Mouse (Mus musculus) neural tube, embryonic 14.5 days (tissue): Measurements from ENCODE around the gene Ildr2. TPM values are rescaled to one million over a fixed set of nuclear protein-coding genes. Genes with fewer than 3 reads are reported as not detected.

Experiments
- ATAC-seq: fragments of 200-750 bp; cut with Nextera tagmentation; 2 replicates; pipeline ENCODE4 v1.8.0; 2017; ENCODE audit warnings: low read depth, mild to moderate bottlenecking, moderate TSS enrichment, moderate library complexity
- H3K27ac ChIP-seq: fragments of 300-500 bp; sonication (generic); 2 replicates; pipeline ENCODE4 v1.5.1; 2014; ENCODE audit warnings: low read depth, mild to moderate bottlenecking, control low read depth, low read length, moderate library complexity, mixed read lengths
- H3K27me3 ChIP-seq: fragments of 300-500 bp; sonication (generic); 2 replicates; pipeline ENCODE4 v1.6.1; 2014; ENCODE audit warnings: low read length; ENCODE audit not compliant: control insufficient read depth, insufficient read depth
- H3K36me3 ChIP-seq: fragments of 300-500 bp; sonication (generic); 2 replicates; pipeline ENCODE4 v1.6.1; 2014; ENCODE audit warnings: low read length, mixed read lengths; ENCODE audit not compliant: control insufficient read depth, insufficient read depth
- H3K4me1 ChIP-seq: fragments of 300-500 bp; sonication (generic); 2 replicates; pipeline ENCODE4 v1.6.1; 2014; ENCODE audit warnings: low read length; ENCODE audit not compliant: control insufficient read depth, insufficient read depth
- H3K4me2 ChIP-seq: fragments of 300-500 bp; sonication (generic); 2 replicates; pipeline ENCODE4 v1.6.1; 2014; ENCODE audit warnings: mild to moderate bottlenecking, low read depth, low read length, control low read depth
- H3K4me3 ChIP-seq: fragments of 300-500 bp; sonication (generic); 2 replicates; pipeline ENCODE4 v1.5.1; 2014; ENCODE audit warnings: low read depth, low read length, control low read depth, mixed read lengths
- H3K9ac ChIP-seq: fragments of 300-500 bp; sonication (generic); replicated peaks from 2 replicates; pipeline ENCODE4 v1.6.1; 2014; ENCODE audit warnings: low read depth, mild to moderate bottlenecking, control low read depth, low read length, mixed read lengths
- H3K9me3 ChIP-seq: fragments of 300-500 bp; sonication (generic); 2 replicates; pipeline ENCODE4 v1.6.1; 2016; ENCODE audit warnings: low read length; ENCODE audit not compliant: control insufficient read depth
- WGBS: fragments of 180-500 bp; shearing (Covaris S2); extraction: QIAGEN DNeasy Blood & Tissue Kit; methylation state at CpG from one replicate; pipeline ENCODE4 v1.1.7; 2014; 5-methylcytosine and 5-hydroxymethylcytosine counted together
- polyA plus RNA-seq: library from polyadenylated mRNA; unstranded; fragments of >200 nt; fragmentation: Nextera tagmentation; extraction: Ambion mirVana; gene quantifications from 2 replicates; pipeline ENCODE4 v1.2.1, GENCODE M21; 2014

The Ildr2 gene
- polyA plus RNA-seq, 1 experiment from 2014 or later = 2.8 TPM

DNA sequence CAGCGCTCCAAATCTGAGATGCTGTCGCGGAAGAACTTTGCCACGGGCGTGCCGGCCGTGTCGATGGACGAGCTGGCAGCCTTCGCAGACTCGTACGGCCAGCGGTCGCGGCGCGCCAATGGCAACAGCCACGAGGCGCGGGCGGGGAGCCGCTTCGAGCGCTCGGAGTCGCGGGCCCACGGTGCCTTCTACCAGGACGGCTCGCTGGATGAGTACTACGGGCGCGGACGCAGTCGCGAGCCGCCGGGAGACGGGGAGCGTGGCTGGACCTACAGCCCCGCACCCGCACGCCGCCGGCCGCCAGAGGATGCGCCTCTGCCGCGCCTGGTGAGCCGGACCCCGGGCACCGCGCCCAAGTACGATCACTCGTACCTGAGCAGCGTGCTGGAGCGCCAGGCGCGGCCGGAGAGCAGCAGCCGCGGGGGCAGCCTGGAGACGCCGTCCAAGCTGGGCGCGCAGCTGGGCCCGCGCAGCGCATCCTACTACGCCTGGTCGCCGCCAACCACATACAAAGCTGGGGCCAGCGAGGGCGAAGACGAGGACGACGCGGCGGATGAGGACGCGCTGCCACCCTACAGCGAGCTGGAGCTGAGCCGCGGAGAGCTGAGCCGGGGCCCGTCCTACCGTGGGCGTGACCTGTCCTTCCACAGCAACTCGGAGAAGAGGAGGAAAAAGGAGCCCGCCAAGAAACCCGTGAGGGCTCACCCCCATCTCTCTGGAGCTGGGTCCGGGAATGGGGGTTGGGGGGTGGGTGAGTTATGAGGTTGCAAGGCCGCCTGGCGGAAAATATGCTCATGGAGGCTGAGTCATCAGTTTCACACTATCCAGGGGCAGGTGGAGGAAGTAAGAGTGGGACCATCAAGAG lies 55.1 kb downstream of the Ildr2 start:
- Histone ChIP-seq H3K4me3 (peak overlapping the region; percentile 49), H3K27me3 (no peaks in the 10 kb centered on the region; the same call in 1 of the 2 replicates), H3K4me2 (peak overlapping the region; percentile 91), H3K27ac (peak overlapping the region; percentile 34; the same call in 1 of the 2 replicates), H3K9ac (peak overlapping the region; percentile 65), H3K4me1 (peaks cover 2% of the 10 kb centered on the region; the same call in 1 of the 2 replicates), H3K36me3 (no peaks in the 10 kb centered on the region), H3K9me3 (no peaks in the 10 kb centered on the region)
- under 1% methylated on average over 94 of the region's 94 CpGs for WGBS
- peak; percentile 88 for ATAC-seq

DNA sequence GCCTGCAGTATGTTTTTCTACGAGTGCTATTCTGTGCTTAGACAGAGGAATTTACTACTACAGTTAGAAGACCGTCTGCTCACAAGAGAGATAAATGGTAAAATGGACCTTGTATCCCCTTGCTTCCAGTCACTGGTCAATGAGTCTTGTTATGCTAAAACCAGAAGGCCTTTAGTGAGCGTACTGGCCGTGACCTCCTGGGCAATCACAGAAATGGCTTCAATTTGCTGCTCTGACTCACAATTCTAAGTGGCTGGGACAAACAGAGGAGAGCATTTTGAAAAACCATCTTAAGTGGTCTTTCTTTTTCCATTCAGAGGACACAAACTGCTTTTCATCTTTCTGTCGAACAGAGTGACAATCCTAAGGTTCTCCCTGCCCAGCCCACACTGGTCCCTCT lies 57.2 kb downstream of the Ildr2 start:
- Histone ChIP-seq H3K4me2 (no peak overlapping the region), H3K27me3 (no peaks in the 10 kb centered on the region; the same call in 1 of the 2 replicates), H3K9me3 (no peaks in the 10 kb centered on the region), H3K4me1 (peaks cover 2% of the 10 kb centered on the region; the same call in 1 of the 2 replicates), H3K4me3 (no peak overlapping the region), H3K36me3 (no peaks in the 10 kb centered on the region), H3K27ac (no peak overlapping the region), H3K9ac (no peak overlapping the region)
- WGBS = 72% methylated on average over 5 of the region's 5 CpGs
- no peak for ATAC-seq

DNA sequence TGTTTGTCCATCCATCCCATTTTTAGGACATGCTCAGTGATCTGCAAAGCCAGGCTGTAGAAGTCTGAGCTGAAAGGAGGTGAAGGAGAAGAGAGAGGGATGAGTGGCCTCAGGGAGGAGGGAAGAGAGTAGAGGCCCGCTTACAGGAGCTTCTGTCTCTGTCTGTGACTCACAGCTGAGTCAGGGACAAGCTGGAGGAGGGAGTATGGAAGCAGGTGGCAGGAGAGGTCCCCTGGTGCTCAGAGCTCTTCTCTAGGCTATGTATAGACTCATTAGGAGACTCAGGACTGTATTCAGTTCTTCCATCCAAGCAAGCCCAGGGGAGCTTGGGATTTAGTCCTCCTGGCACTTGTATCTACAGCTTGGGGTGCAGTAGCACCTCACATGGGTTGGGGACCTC lies 59.7 kb downstream of the Ildr2 start:
- no peak overlapping the region for H3K27ac ChIP-seq
- no peaks in the 10 kb centered on the region for H3K36me3 ChIP-seq
- no peaks in the 10 kb centered on the region for H3K9me3 ChIP-seq
- no peak overlapping the region for H3K9ac ChIP-seq
- no peaks in the 10 kb centered on the region; the same call in 1 of the 2 replicates for H3K27me3 ChIP-seq
- H3K4me1 ChIP-seq = peaks cover under 1% of the 10 kb centered on the region; the same call in 1 of the 2 replicates
- WGBS = 92% methylated on average over 1 of the region's 1 CpGs
- ATAC-seq = no peak
- H3K4me2 ChIP-seq = no peak overlapping the region
- H3K4me3 ChIP-seq = no peak overlapping the region

DNA sequence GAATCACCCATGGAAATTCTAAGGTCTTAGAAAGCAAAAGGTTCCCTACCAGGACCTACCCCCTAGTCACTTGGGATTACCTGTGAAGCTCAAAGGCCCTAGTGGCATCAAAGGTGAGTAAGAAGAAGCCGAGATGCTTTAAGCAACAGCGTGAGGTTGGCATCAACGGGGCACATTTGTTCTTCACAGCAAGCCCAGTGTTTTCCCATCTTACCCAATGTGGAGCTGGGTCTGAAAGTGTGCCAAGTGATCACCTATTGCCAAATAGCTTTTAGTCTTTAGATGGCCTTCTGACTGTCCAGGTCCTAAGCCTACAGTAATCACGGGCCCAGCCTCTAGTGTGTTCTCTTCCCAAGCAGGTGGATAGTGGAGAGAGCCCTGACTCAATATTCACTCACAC lies 61.8 kb downstream of the Ildr2 start:
- Histone ChIP-seq H3K27ac (no peak overlapping the region), H3K9ac (no peak overlapping the region), H3K4me1 (no peaks in the 10 kb centered on the region), H3K27me3 (no peaks in the 10 kb centered on the region), H3K36me3 (no peaks in the 10 kb centered on the region), H3K4me3 (no peak overlapping the region), H3K9me3 (no peaks in the 10 kb centered on the region), H3K4me2 (no peak overlapping the region)
- WGBS = 92% methylated on average over 4 of the region's 4 CpGs
- ATAC-seq = no peak

DNA sequence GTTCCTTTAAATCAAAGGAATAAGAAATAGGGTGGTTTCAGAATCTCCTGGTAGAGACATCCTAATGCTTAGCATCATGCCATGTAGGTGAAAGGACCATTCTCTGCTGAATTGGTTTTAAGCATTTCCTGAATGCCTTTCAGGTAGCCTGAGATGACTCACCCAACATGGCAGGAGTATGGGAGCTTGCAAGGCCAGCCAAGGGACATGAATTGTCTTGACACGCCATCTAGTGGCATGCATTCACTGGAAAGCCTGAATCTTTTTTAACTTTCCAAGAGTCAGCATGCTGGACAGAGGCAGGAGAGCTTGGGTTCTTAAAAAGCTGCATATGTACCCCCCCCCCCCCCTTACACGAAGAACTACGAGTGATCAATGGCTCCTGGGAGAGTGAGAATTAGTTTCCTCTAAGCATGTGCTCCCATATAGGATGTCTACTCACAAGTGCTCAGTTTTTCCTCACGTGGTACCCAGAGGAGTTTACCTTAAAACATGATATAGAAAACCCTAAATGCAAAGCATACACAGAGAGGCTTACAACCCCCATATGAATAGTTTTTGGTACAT lies 65.3 kb downstream of the Ildr2 start:
- no peak overlapping the region for H3K9ac ChIP-seq
- no peaks in the 10 kb centered on the region for H3K9me3 ChIP-seq
- H3K27ac ChIP-seq = no peak overlapping the region
- H3K4me3 ChIP-seq = no peak overlapping the region
- peak; percentile 68; the same call in 1 of the 2 replicates for ATAC-seq
- H3K36me3 ChIP-seq = no peaks in the 10 kb centered on the region
- H3K27me3 ChIP-seq = no peaks in the 10 kb centered on the region
- WGBS = 20% methylated on average over 4 of the region's 4 CpGs
- no peaks in the 10 kb centered on the region for H3K4me1 ChIP-seq
- no peak overlapping the region for H3K4me2 ChIP-seq

DNA sequence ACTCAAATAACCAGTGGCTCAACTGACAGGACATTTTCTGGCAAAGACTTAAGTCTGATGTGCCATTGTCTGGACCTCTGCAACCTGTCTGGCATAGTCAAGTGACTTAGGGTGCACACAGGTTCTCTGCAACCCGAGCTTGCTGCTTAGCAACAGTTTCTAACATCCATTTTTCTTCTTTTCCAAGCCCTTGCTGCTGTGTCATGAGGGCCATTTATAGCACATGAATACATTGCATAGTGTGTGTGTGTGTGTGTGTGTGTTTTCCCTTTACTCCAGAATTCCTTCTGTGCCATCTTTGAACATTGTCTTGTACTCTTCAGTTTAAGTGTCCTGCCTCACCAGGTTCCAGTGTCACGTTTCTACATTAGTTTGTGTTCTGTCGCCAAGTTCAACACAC lies 72.5 kb downstream of the Ildr2 start:
- H3K9me3 ChIP-seq = no peaks in the 10 kb centered on the region
- H3K4me1 ChIP-seq = no peaks in the 10 kb centered on the region
- no peak overlapping the region for H3K4me3 ChIP-seq
- H3K36me3 ChIP-seq = no peaks in the 10 kb centered on the region
- no peak for ATAC-seq
- no peaks in the 10 kb centered on the region for H3K27me3 ChIP-seq
- no peak overlapping the region for H3K27ac ChIP-seq
- H3K4me2 ChIP-seq = no peak overlapping the region
- WGBS = 74% methylated on average over 3 of the region's 3 CpGs
- no peak overlapping the region for H3K9ac ChIP-seq

DNA sequence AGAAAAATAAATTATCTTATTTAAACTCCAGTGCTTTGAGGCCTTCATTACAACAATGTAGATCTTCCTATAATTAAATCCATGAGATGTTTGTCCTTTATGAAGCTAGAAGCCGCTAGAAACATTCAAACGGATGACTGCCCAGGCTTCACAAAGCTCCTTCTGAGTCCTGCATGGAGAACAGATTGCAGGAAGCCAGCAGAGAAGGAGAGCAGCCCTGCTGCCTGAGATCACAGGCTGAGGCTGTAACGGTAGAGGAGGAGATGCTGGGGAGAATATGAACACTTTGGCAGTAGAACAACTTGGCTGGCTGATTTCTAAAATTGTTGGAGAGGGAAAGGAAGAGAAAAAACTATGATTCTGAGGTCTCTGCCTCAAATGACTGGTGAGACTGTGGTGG lies 76.8 kb downstream of the Ildr2 start:
- WGBS = 63% methylated on average over 3 of the region's 3 CpGs
- Histone ChIP-seq H3K4me2 (no peak overlapping the region), H3K36me3 (no peaks in the 10 kb centered on the region), H3K4me3 (no peak overlapping the region), H3K27ac (no peak overlapping the region), H3K4me1 (no peaks in the 10 kb centered on the region), H3K9me3 (no peaks in the 10 kb centered on the region), H3K27me3 (no peaks in the 10 kb centered on the region), H3K9ac (no peak overlapping the region)
- ATAC-seq = no peak

DNA sequence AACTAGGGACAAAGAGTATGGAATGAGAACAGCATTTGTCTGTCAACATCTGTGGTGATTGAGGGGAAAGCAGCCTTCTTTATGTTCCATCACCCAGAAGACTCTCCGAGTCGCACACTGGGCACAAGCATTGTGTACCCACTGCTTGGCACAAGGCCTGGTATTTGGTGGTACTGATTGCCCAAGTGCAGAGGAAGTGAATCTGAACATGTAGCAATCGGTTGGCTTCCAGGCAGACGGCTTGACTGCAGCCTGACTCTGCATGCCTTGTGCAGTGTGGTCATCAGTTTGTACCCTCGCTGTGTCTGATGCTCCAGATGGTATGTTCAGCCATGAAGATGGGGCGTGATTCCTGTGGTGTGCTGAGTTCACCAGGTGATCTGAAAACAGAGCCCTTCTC lies 85.2 kb downstream of the Ildr2 start:
- H3K9ac ChIP-seq = no peak overlapping the region
- H3K4me3 ChIP-seq = no peak overlapping the region
- no peaks in the 10 kb centered on the region for H3K9me3 ChIP-seq
- no peak overlapping the region for H3K27ac ChIP-seq
- 81% methylated on average over 6 of the region's 6 CpGs for WGBS
- H3K4me1 ChIP-seq = peaks cover under 1% of the 10 kb centered on the region
- H3K4me2 ChIP-seq = no peak overlapping the region
- H3K27me3 ChIP-seq = no peaks in the 10 kb centered on the region
- H3K36me3 ChIP-seq = no peaks in the 10 kb centered on the region
- no peak for ATAC-seq

DNA sequence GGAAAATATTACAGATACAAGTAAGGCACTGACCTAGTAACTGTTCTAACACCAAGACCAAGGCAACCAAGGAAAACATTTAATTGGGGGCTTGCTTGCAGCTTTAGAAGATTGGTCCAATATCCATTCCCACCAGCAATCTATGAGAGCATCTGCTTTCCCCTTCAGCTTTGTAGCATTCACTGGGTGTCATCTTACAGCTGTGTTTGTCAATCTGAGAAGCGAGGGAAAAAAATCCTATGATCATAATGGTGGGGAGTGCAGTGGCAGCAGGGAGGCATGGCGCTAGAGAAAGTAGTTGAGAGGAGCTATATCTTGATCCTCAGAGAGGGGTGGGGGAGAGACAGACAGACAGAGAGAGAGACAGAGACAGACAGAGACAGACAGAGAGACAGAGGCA lies 88.1 kb downstream of the Ildr2 start:
- ATAC-seq = no peak
- Histone ChIP-seq H3K9ac (no peak overlapping the region), H3K4me1 (peaks cover 6% of the 10 kb centered on the region), H3K4me2 (no peak overlapping the region), H3K9me3 (no peaks in the 10 kb centered on the region), H3K4me3 (no peak overlapping the region), H3K27me3 (no peaks in the 10 kb centered on the region), H3K27ac (no peak overlapping the region), H3K36me3 (no peaks in the 10 kb centered on the region)
- WGBS = 64% methylated on average over 2 of the region's 2 CpGs
